Mouse (Mus musculus): ENCODE measurements around the gene Mtmr11. TPM values are rescaled to one million over a fixed set of nuclear protein-coding genes. Genes with fewer than 3 reads are reported as not detected.

Mtmr11 gene
- total and polyA plus RNA-seq, 3 experiments: 2.7 TPM; not detected in 2

GRCm38 (mm10) chr3:96159820-96160219 lies 2.0 kb upstream of the Mtmr11 start:
- H3K27me3 ChIP-seq (ENCODE audit: insufficient read depth, low read length): peaks cover 49% of the 10 kb centered on the region

GRCm38 (mm10) chr3:96160222-96160802 lies 1.5 kb upstream of the Mtmr11 start:
- Histone ChIP-seq H3K27me3 (ENCODE audit: insufficient read depth, low read length) (peaks cover 52% of the 10 kb centered on the region), H3K36me3 (replicated peaks) (peaks cover 10% of the 10 kb centered on the region), H3K4me3 (ENCODE audit: low read depth, low read length) (no peak overlapping the region), H3K4me1 (ENCODE audit: insufficient read depth, low read depth, low read length) (peaks cover 19% of the 10 kb centered on the region), H3K9me3 (replicated peaks) (no peaks in the 10 kb centered on the region)
- no peak for TF ChIP-seq GATA1 (IDR thresholded peaks at IDR 0.05; ENCODE audit: borderline replicate concordance, low read length)
- no peak for TF ChIP-seq TAL1 (conservative IDR thresholded peaks at IDR 0.05; ENCODE audit: low read depth, low read length)
- TF ChIP-seq GATA2 (IDR thresholded peaks at IDR 0.05; ENCODE audit: borderline replicate concordance, low read depth, low read length): no peak
- no peak for TF ChIP-seq POLR2AphosphoS5 (IDR thresholded peaks at IDR 0.05; ENCODE audit: insufficient replicate concordance, low read depth, low read length)
- TF ChIP-seq CTCF (IDR thresholded peaks at IDR 0.05; ENCODE audit: low read depth, low read length): no peak
- ATAC-seq (ENCODE audit: extremely low read depth, insufficient number of reproducible peaks, low FRiP score, poor library complexity, severe bottlenecking): no peak
- no peak for DNase-seq (ENCODE audit: low spot score)

More at GRCm38 (mm10) chr3:96159820-96160219, 2.0 kb upstream of the Mtmr11 start:
- no peak overlapping the region for H3K4me3 ChIP-seq (ENCODE audit: low read depth, low read length)
- no peak for ATAC-seq (ENCODE audit: extremely low read depth, insufficient number of reproducible peaks, low FRiP score, poor library complexity, severe bottlenecking)
- TF ChIP-seq GATA1 (IDR thresholded peaks at IDR 0.05; ENCODE audit: borderline replicate concordance, low read length) (no peak), POLR2AphosphoS5 (IDR thresholded peaks at IDR 0.05; ENCODE audit: insufficient replicate concordance, low read depth, low read length) (no peak), GATA2 (IDR thresholded peaks at IDR 0.05; ENCODE audit: borderline replicate concordance, low read depth, low read length) (no peak), CTCF (IDR thresholded peaks at IDR 0.05; ENCODE audit: low read depth, low read length) (no peak), TAL1 (conservative IDR thresholded peaks at IDR 0.05; ENCODE audit: low read depth, low read length) (no peak)
- peaks cover 15% of the 10 kb centered on the region for H3K36me3 ChIP-seq (replicated peaks)
- H3K9me3 ChIP-seq (replicated peaks): no peaks in the 10 kb centered on the region
- H3K4me1 ChIP-seq (ENCODE audit: insufficient read depth, low read depth, low read length): peaks cover 19% of the 10 kb centered on the region
- DNase-seq (ENCODE audit: low spot score): no peak

- H3K4me3 ChIP-seq (ENCODE audit: low read depth, low read length): no peak overlapping the region; the same call in 1 of the 2 replicates
- ATAC-seq (ENCODE audit: extremely low read depth, insufficient number of reproducible peaks, low FRiP score, poor library complexity, severe bottlenecking) (no peak), DNase-seq (ENCODE audit: low spot score) (no peak)
- no peaks in the 10 kb centered on the region for H3K9me3 ChIP-seq (replicated peaks)
- H3K27me3 ChIP-seq (ENCODE audit: insufficient read depth, low read length): peaks cover 52% of the 10 kb centered on the region
- peaks cover 4% of the 10 kb centered on the region for H3K36me3 ChIP-seq (replicated peaks)
- no peak for TF ChIP-seq CTCF (IDR thresholded peaks at IDR 0.05; ENCODE audit: low read depth, low read length)
- TF ChIP-seq GATA2 (IDR thresholded peaks at IDR 0.05; ENCODE audit: borderline replicate concordance, low read depth, low read length): no peak
- no peak for TF ChIP-seq GATA1 (IDR thresholded peaks at IDR 0.05; ENCODE audit: borderline replicate concordance, low read length)
- no peak for TF ChIP-seq POLR2AphosphoS5 (IDR thresholded peaks at IDR 0.05; ENCODE audit: insufficient replicate concordance, low read depth, low read length)
- no peak for TF ChIP-seq TAL1 (conservative IDR thresholded peaks at IDR 0.05; ENCODE audit: low read depth, low read length)
- peaks cover 19% of the 10 kb centered on the region for H3K4me1 ChIP-seq (ENCODE audit: insufficient read depth, low read depth, low read length)
These were observed 844 bp upstream of the Mtmr11 start for GRCm38 (mm10) chr3:96160803-96161516.

- H3K4me3 ChIP-seq (ENCODE audit: low read depth, low read length): no peak overlapping the region
- peaks cover 3% of the 10 kb centered on the region for H3K36me3 ChIP-seq (replicated peaks)
- ATAC-seq (ENCODE audit: extremely low read depth, insufficient number of reproducible peaks, low FRiP score, poor library complexity, severe bottlenecking) (no peak), DNase-seq (ENCODE audit: low spot score) (no peak)
- no peaks in the 10 kb centered on the region for H3K9me3 ChIP-seq (replicated peaks)
- TF ChIP-seq TAL1 (conservative IDR thresholded peaks at IDR 0.05; ENCODE audit: low read depth, low read length): no peak
- no peak for TF ChIP-seq CTCF (IDR thresholded peaks at IDR 0.05; ENCODE audit: low read depth, low read length)
- no peak for TF ChIP-seq GATA1 (IDR thresholded peaks at IDR 0.05; ENCODE audit: borderline replicate concordance, low read length)
- peaks cover 19% of the 10 kb centered on the region for H3K4me1 ChIP-seq (ENCODE audit: insufficient read depth, low read depth, low read length)
- peaks cover 52% of the 10 kb centered on the region for H3K27me3 ChIP-seq (ENCODE audit: insufficient read depth, low read length)
These were observed 1.2 kb downstream of the Mtmr11 start for GRCm38 (mm10) chr3:96163040-96163439.

DNA sequence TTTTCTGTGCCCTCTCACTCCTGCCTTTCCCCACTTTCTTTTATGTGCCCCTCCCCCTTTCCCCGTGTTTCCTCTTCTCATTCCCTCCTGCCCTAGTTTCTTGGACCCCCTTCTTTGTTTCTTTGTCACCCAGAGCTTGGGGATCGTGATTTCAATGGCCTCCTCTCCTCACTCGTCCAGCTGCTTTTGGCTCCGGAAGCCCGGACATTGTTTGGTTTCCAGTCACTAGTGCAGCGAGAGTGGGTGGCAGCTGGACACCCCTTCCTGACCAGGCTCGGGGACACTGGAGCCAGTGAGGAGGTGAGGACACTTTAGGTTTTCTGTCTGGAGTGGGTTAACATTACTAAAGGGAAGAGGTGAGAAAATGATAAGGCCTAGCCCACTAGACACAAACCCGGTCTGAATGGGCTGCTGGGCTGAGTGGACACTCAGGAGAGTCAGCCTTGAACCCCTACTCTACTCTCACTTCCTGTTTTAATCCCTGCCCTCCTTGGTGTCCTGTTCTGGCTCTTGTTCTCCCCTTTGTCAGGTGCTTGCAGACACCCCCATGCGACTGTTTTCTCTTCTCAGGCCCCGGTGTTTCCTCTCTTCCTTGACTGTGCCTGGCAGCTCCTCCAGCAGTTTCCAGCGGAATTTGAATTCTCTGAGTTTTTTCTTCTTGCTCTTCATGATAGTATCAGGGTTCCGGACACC lies 6.8 kb downstream of the Mtmr11 start:
- Histone ChIP-seq H3K27me3 (ENCODE audit: insufficient read depth, low read length) (peaks cover 13% of the 10 kb centered on the region), H3K4me1 (ENCODE audit: insufficient read depth, low read depth, low read length) (peaks cover 25% of the 10 kb centered on the region), H3K9me3 (replicated peaks) (no peaks in the 10 kb centered on the region), H3K4me3 (ENCODE audit: low read depth, low read length) (no peak overlapping the region), H3K36me3 (replicated peaks) (peaks cover 31% of the 10 kb centered on the region)
- DNase-seq (ENCODE audit: low spot score) (no peak), ATAC-seq (ENCODE audit: extremely low read depth, insufficient number of reproducible peaks, low FRiP score, poor library complexity, severe bottlenecking) (no peak)
- no peak for TF ChIP-seq TAL1 (conservative IDR thresholded peaks at IDR 0.05; ENCODE audit: low read depth, low read length)
- no peak for TF ChIP-seq POLR2AphosphoS5 (IDR thresholded peaks at IDR 0.05; ENCODE audit: insufficient replicate concordance, low read depth, low read length)
- no peak for TF ChIP-seq GATA2 (IDR thresholded peaks at IDR 0.05; ENCODE audit: borderline replicate concordance, low read depth, low read length)
- TF ChIP-seq GATA1 (IDR thresholded peaks at IDR 0.05; ENCODE audit: borderline replicate concordance, low read length): no peak
- no peak for TF ChIP-seq CTCF (IDR thresholded peaks at IDR 0.05; ENCODE audit: low read depth, low read length)

GRCm38 (mm10) chr3:96170276-96170675 lies 8.5 kb downstream of the Mtmr11 start:
- no peak for DNase-seq (ENCODE audit: low spot score)
- Histone ChIP-seq H3K27me3 (ENCODE audit: insufficient read depth, low read length) (no peaks in the 10 kb centered on the region), H3K9me3 (replicated peaks) (no peaks in the 10 kb centered on the region), H3K36me3 (replicated peaks) (peaks cover 46% of the 10 kb centered on the region), H3K4me1 (ENCODE audit: insufficient read depth, low read depth, low read length) (peaks cover 41% of the 10 kb centered on the region), H3K4me3 (ENCODE audit: low read depth, low read length) (peak overlapping the region; percentile 31; the same call in 1 of the 2 replicates)
- TF ChIP-seq GATA1 (IDR thresholded peaks at IDR 0.05; ENCODE audit: borderline replicate concordance, low read length): no peak
- no peak for TF ChIP-seq TAL1 (conservative IDR thresholded peaks at IDR 0.05; ENCODE audit: low read depth, low read length)
- no peak for TF ChIP-seq GATA2 (IDR thresholded peaks at IDR 0.05; ENCODE audit: borderline replicate concordance, low read depth, low read length)
- no peak for TF ChIP-seq POLR2AphosphoS5 (IDR thresholded peaks at IDR 0.05; ENCODE audit: insufficient replicate concordance, low read depth, low read length)
- TF ChIP-seq CTCF (IDR thresholded peaks at IDR 0.05; ENCODE audit: low read depth, low read length): no peak
- ATAC-seq (ENCODE audit: extremely low read depth, insufficient number of reproducible peaks, low FRiP score, poor library complexity, severe bottlenecking): no peak
